Mouse (Mus musculus) ES-Bruce4 (cell line): ENCODE results near the gene Prmt1. TPM values are rescaled to one million over a fixed set of nuclear protein-coding genes. Genes with fewer than 3 reads are reported as not detected.
"Not testable (repeated sequence)": the region's sequence is repeated elsewhere in the genome, so short reads cannot be mapped to it uniquely, and the experiment has no call there.

Source experiments
- H3K27ac ChIP-seq: 2 replicates; pipeline ENCODE4 v1.5.1; 2012; ENCODE audit warnings: low read length, inconsistent platforms; ENCODE audit not compliant: insufficient read depth
- H3K27me3 ChIP-seq: 2 replicates; pipeline ENCODE4 v1.6.1; 2012; ENCODE audit warnings: mild to moderate bottlenecking, low read length, inconsistent platforms; ENCODE audit not compliant: control insufficient read depth, poor library complexity, insufficient read depth, severe bottlenecking
- H3K36me3 ChIP-seq: 2 replicates; pipeline ENCODE4 v1.6.1; 2012; ENCODE audit warnings: inconsistent platforms, mild to moderate bottlenecking, low read length, moderate library complexity; ENCODE audit not compliant: control insufficient read depth, poor library complexity, insufficient read depth, severe bottlenecking
- H3K4me1 ChIP-seq: one replicate; pipeline ENCODE4 v1.8.1; 2011; ENCODE audit warnings: low read length; ENCODE audit not compliant: control insufficient read depth, insufficient read depth
- H3K4me3 ChIP-seq: 2 replicates; pipeline ENCODE4 v1.5.1; 2011; ENCODE audit warnings: low read depth, mild to moderate bottlenecking, low read length
- H3K9ac ChIP-seq: 2 replicates; pipeline ENCODE4 v1.6.1; 2012; ENCODE audit warnings: low read depth, mild to moderate bottlenecking, inconsistent platforms; ENCODE audit not compliant: poor library complexity, severe bottlenecking
- H3K9me3 ChIP-seq: replicated peaks from 2 replicates; pipeline ENCODE4 v1.6.1; 2012; ENCODE audit warnings: mild to moderate bottlenecking, low read length, inconsistent platforms; ENCODE audit not compliant: control insufficient read depth, poor library complexity, insufficient read depth, severe bottlenecking
- CTCF ChIP-seq: IDR thresholded peaks from one replicate; pipeline ENCODE4 v1.8.1; 2011; ENCODE audit warnings: low read depth, low read length
- EP300 ChIP-seq: IDR thresholded peaks from 2 replicates; pipeline ENCODE4 v1.6.1; 2011; ENCODE audit warnings: low read depth, low read length; ENCODE audit not compliant: insufficient read depth
- POLR2A ChIP-seq: IDR thresholded peaks from one replicate; pipeline ENCODE4 v1.8.1; 2011; ENCODE audit warnings: low read length; ENCODE audit not compliant: insufficient read depth
- polyA plus RNA-seq: library from polyadenylated mRNA; stranded (reverse); fragments of >200 nt; gene quantifications from 2 replicates; pipeline ENCODE4 v1.2.4, GENCODE M21; 2011; ENCODE audit warnings: low read depth; ENCODE audit not compliant: missing spikeins, insufficient read depth, insufficient read length

Gene Prmt1
- polyA plus RNA-seq, 1 experiment: 461 TPM

GRCm38 (mm10) chr7:45027761-45028160 is 41.4 kb upstream of the Prmt1 start:
- H3K4me3 ChIP-seq: no peak overlapping the region
- no peaks in the 10 kb centered on the region for H3K9me3 ChIP-seq
- no peak for TF ChIP-seq EP300
- no peak for TF ChIP-seq POLR2A
- no peak for TF ChIP-seq CTCF
- no peak overlapping the region for H3K27ac ChIP-seq
- H3K36me3 ChIP-seq: peaks cover 31% of the 10 kb centered on the region
- no peaks in the 10 kb centered on the region for H3K27me3 ChIP-seq
- no peaks in the 10 kb centered on the region for H3K4me1 ChIP-seq
- no peak overlapping the region for H3K9ac ChIP-seq

DNA sequence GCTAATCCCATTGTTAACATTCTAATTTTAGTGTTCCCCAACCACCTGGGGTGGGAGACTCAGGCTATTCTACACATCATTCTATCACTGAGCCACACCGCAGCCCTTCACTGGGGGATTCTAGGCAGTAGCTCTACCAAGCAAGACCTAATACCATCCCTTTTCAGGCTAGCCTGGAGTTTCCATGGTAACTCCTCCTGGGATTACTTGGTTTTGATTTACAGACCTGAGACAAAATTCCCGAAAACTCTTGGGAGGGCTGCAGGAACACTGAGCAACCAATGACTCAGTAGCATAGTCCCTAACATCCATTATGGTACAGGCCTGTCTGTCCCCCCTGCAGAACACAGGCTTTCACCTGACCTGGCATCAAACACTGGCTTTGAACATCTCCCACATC is 39.9 kb upstream of the Prmt1 start:
- no peak overlapping the region for H3K27ac ChIP-seq
- H3K4me3 ChIP-seq: no peak overlapping the region
- no peak overlapping the region for H3K9ac ChIP-seq
- no peaks in the 10 kb centered on the region for H3K4me1 ChIP-seq
- H3K27me3 ChIP-seq: no peaks in the 10 kb centered on the region
- no peak for TF ChIP-seq EP300
- TF ChIP-seq POLR2A: no peak
- no peak for TF ChIP-seq CTCF
- no peaks in the 10 kb centered on the region for H3K9me3 ChIP-seq
- H3K36me3 ChIP-seq: peaks cover 21% of the 10 kb centered on the region

DNA sequence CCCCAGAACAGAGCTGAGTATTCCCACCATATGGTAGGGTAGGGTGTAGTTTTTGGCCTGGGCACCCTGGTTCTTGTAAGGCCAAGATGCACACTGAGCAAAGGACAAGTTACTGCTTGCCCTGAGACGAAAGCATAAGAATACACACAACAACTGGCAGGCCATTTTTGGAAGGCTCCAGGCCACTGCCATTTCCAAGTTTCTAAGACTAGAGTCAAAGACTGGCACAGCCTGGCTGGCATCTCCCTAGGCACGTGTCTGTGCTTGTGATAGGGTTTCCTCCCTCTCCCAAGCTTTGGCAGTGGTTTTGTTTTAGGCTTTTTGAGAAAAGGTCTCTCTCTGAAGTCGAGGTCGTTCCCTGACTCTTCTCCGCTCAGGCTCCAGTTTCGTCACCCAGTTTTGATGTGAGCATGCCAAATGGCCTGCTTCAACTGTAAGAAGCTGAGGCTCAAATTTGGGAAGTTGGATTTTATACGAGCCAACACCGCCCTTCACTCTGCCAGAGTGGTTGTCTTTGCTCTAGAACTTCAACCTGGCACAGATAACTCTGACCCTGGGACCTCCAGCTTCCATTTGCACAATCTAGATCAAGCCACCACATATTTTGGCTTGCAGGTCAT is 39.3 kb upstream of the Prmt1 start:
- H3K4me1 ChIP-seq: no peaks in the 10 kb centered on the region
- no peak overlapping the region for H3K9ac ChIP-seq
- no peaks in the 10 kb centered on the region for H3K9me3 ChIP-seq
- TF ChIP-seq POLR2A: no peak
- TF ChIP-seq EP300: no peak
- TF ChIP-seq CTCF: no peak
- H3K27me3 ChIP-seq: no peaks in the 10 kb centered on the region
- peaks cover 16% of the 10 kb centered on the region for H3K36me3 ChIP-seq
- no peak overlapping the region for H3K27ac ChIP-seq
- H3K4me3 ChIP-seq: no peak overlapping the region

DNA sequence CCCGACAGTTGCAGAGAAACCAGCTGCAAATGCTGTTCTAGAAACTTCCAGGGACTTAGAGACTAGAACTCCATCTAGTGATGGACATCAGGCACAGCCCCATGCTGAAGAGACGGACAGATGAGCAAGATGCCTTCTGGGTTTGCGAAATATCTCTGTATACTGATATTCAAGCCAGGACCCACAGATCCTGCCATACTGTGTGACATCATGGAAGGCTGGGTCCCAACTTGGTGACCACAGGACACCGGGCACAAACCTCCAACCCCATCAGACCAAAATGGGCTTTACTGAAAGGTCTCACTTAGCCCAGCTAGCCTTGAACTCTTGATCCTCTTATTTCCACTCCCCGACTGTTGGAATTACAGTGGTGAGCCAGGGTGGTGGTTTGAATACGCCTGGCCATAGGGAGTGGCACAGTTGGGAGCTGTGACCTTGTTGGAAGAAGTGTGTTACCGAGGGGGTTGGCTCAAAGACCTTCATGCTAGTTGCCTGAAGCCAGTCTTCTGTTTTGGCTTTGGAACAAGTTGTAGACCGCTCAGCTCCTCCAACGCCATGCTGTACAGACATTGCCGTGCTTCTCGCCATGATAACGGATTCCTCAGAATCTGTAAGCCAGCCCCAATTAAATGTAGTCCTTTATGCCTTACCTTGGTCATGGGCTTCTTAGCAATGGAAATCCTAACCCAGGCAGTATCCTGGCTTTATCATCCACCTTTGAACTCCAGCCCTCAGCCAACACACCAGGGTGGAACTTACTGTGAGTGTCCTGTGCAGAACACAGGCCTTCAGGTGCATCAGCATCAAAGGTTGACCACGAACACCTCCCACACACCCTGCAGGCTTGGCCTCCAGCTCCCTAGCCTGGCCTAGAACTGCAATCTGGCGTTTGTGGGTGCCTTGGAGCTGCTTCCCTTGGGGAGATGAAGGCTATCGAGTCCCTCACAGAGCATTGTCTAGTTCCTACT is 38.2 kb upstream of the Prmt1 start:
- Histone ChIP-seq H3K9ac (no peak overlapping the region), H3K4me3 (no peak overlapping the region), H3K36me3 (peaks cover 10% of the 10 kb centered on the region), H3K27me3 (no peaks in the 10 kb centered on the region), H3K9me3 (no peaks in the 10 kb centered on the region), H3K4me1 (no peaks in the 10 kb centered on the region), H3K27ac (no peak overlapping the region)
- TF ChIP-seq POLR2A (no peak), EP300 (no peak), CTCF (no peak)

DNA sequence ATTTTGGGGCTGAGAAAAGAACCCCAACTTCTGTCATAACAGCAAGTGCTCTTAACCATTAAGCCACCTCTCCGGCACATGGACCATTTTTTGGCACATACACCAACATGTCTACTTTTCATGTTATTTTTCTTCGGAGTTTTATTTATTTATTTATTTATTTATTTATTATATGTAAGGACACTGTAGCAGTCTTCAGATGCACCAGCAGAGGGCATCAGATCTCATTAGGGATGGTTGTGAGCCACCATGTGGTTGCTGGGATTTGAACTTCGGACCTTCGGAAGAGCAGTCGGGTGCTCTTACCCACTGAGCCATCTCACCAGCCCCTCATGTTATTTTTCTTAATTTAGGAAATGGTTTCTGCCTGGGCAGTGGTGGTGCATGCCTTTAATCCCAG is 37.3 kb upstream of the Prmt1 start:
- H3K9me3 ChIP-seq, H3K9ac ChIP-seq, H3K4me1 ChIP-seq, H3K27me3 ChIP-seq, H3K36me3 ChIP-seq, H3K27ac ChIP-seq, H3K4me3 ChIP-seq: not testable (repeated sequence)
- TF ChIP-seq CTCF: peak; percentile 12

DNA sequence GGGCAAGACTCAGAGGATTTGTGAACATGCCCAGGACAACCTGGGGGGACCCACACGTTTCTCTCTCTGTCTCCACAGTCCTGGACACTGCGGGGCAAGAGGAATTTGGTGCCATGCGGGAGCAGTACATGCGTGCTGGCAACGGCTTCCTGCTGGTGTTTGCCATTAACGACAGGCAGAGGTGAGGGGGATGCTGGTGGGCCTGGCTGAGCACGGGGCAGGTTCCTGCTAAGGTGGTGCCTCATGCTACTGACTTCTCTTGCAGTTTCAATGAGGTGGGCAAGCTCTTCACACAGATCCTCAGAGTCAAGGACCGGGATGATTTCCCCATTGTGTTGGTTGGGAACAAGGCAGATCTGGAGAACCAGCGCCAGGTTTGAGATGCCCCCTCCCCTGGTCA is 33.9 kb upstream of the Prmt1 start:
- Histone ChIP-seq H3K27me3 (no peaks in the 10 kb centered on the region), H3K27ac (no peak overlapping the region), H3K9ac (no peak overlapping the region), H3K4me1 (no peaks in the 10 kb centered on the region), H3K9me3 (no peaks in the 10 kb centered on the region), H3K36me3 (no peaks in the 10 kb centered on the region), H3K4me3 (no peak overlapping the region)
- no peak for TF ChIP-seq EP300
- no peak for TF ChIP-seq POLR2A
- no peak for TF ChIP-seq CTCF
